Mouse (Mus musculus) lung, embryonic 16.5 days (tissue): ENCODE results near the gene Dock10. TPM values are rescaled to one million over a fixed set of nuclear protein-coding genes. Genes with fewer than 3 reads are reported as not detected.

Source experiments
- ATAC-seq: fragments of 200-750 bp; cut with Nextera tagmentation; 2 replicates; pipeline ENCODE4 v1.8.0; 2017; ENCODE audit warnings: low read depth, mild to moderate bottlenecking, moderate library complexity
- H3K27ac ChIP-seq: fragments of 300-500 bp; sonication (generic); 2 replicates; pipeline ENCODE4 v1.5.1; 2014; ENCODE audit warnings: mild to moderate bottlenecking, control low read depth, low read length
- H3K27me3 ChIP-seq: fragments of 300-500 bp; sonication (generic); 2 replicates; pipeline ENCODE4 v1.6.1; 2014; ENCODE audit warnings: low read depth, low read length, mixed read lengths; ENCODE audit not compliant: control insufficient read depth, insufficient read depth
- H3K36me3 ChIP-seq: fragments of 300-500 bp; sonication (generic); 2 replicates; pipeline ENCODE4 v1.6.1; 2014; ENCODE audit warnings: low read length; ENCODE audit not compliant: control insufficient read depth, insufficient read depth
- H3K4me1 ChIP-seq: fragments of 300-500 bp; sonication (generic); replicated peaks from 2 replicates; pipeline ENCODE4 v1.6.1; 2014; ENCODE audit warnings: low read length, mixed read lengths; ENCODE audit not compliant: control insufficient read depth, insufficient read depth
- H3K4me2 ChIP-seq: fragments of 300-500 bp; sonication (generic); 2 replicates; pipeline ENCODE4 v1.6.1; 2014; ENCODE audit warnings: low read depth, low read length, control low read depth
- H3K4me3 ChIP-seq: fragments of 300-500 bp; sonication (generic); 2 replicates; pipeline ENCODE4 v1.5.1; 2014; ENCODE audit warnings: mild to moderate bottlenecking, low read length, control low read depth
- H3K9ac ChIP-seq: fragments of 300-500 bp; sonication (generic); 2 replicates; pipeline ENCODE4 v1.6.1; 2014; ENCODE audit warnings: low read length, control low read depth
- H3K9me3 ChIP-seq: fragments of 300-500 bp; sonication (generic); 2 replicates; pipeline ENCODE4 v1.6.1; 2016; ENCODE audit warnings: low read length; ENCODE audit not compliant: control insufficient read depth
- WGBS: fragments of 180-500 bp; shearing (Covaris S2); extraction: QIAGEN DNeasy Blood & Tissue Kit; methylation state at CpG from one replicate; pipeline ENCODE4 v1.1.7; 2014; 5-methylcytosine and 5-hydroxymethylcytosine counted together
- polyA plus RNA-seq: library from polyadenylated mRNA; unstranded; fragments of >200 nt; fragmentation: Nextera tagmentation; extraction: Ambion mirVana; gene quantifications from 2 replicates; pipeline ENCODE4 v1.2.1, GENCODE M21; 2015

Gene Dock10
- polyA plus RNA-seq, 1 experiment from 2014 or later = 4.8 TPM

DNA sequence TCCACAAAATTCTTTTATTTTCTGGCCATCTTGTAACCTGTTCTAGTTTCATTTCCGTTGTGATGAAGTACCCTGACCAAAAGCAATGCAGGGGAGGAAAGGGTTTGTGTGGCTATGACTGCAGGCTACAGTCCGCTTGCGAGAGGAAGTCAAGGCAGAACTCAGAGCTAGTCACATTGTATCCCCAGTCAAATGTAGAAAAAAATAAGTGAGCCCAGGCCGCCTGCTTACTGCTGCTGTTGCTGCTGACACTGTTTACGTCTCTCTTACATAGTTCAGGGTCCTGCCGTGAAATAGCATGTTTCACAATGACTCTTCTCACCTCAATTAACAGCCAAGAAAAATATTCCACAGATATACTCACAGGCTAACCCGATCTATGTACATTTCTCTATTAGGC is 87.9 kb downstream of the Dock10 start:
- H3K4me2 ChIP-seq = no peak overlapping the region
- H3K4me3 ChIP-seq = no peak overlapping the region
- H3K4me1 ChIP-seq = no peaks in the 10 kb centered on the region
- no peaks in the 10 kb centered on the region for H3K36me3 ChIP-seq
- ATAC-seq = no peak
- no peak overlapping the region for H3K9ac ChIP-seq
- 72% methylated on average over 7 of the region's 7 CpGs for WGBS
- no peaks in the 10 kb centered on the region for H3K9me3 ChIP-seq
- H3K27ac ChIP-seq = no peak overlapping the region
- no peaks in the 10 kb centered on the region for H3K27me3 ChIP-seq

DNA sequence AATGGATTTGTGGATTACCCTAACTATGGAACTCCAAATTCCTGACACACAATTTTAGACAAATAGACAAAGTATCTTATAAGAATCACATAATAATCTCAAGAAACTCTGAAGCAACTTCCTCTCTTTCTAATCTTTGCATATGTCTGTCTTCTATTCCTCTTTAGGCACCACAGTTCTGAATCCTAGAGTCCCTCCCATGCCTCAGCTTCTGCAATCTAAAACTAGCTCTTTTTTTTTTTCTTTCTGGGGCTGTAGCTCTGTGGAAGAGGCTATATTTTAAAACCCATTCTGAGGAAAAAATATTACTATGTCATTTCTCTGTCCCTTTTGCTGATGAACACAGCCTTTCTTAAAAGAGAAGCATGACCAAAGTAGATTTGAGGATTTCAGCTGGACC is 92.6 kb downstream of the Dock10 start:
- Histone ChIP-seq H3K9me3 (no peaks in the 10 kb centered on the region), H3K4me2 (no peak overlapping the region), H3K27me3 (no peaks in the 10 kb centered on the region), H3K4me1 (no peaks in the 10 kb centered on the region), H3K4me3 (no peak overlapping the region), H3K36me3 (no peaks in the 10 kb centered on the region), H3K9ac (no peak overlapping the region), H3K27ac (no peak overlapping the region)
- no peak for ATAC-seq

DNA sequence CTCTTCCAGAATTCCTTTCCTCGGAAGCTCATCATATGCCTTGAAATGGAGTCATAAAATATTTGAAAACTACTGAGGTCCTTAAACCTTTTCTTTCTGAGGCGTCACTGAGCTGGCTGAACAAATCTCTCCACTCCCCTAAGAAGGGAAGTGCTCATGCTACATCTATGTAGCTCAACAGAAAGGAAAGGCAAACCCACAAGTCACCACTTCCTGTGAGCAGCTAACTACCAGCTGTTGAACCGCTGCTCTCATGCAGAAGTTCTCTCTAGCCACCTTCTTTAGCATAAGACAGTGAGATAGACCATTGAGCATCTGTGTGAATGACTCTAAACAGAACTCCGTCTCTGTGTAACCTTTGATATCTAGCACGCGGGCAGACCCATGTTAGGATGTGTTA is 93.2 kb downstream of the Dock10 start:
- no peaks in the 10 kb centered on the region for H3K4me1 ChIP-seq
- H3K36me3 ChIP-seq = no peaks in the 10 kb centered on the region
- H3K9me3 ChIP-seq = no peaks in the 10 kb centered on the region
- ATAC-seq = no peak
- no peak overlapping the region for H3K4me2 ChIP-seq
- no peak overlapping the region for H3K4me3 ChIP-seq
- H3K9ac ChIP-seq = no peak overlapping the region
- WGBS = 82% methylated on average over 6 of the region's 6 CpGs
- H3K27ac ChIP-seq = no peak overlapping the region
- H3K27me3 ChIP-seq = no peaks in the 10 kb centered on the region

- Histone ChIP-seq H3K4me2 (no peak overlapping the region), H3K36me3 (no peaks in the 10 kb centered on the region), H3K4me3 (no peak overlapping the region), H3K4me1 (no peaks in the 10 kb centered on the region), H3K9me3 (no peaks in the 10 kb centered on the region), H3K9ac (no peak overlapping the region), H3K27ac (no peak overlapping the region), H3K27me3 (no peaks in the 10 kb centered on the region)
- WGBS = 77% methylated on average over 11 of the region's 11 CpGs
- ATAC-seq = no peak
Observed at GRCm38 (mm10) chr1:80661506-80662402, 96.6 kb downstream of the Dock10 start.

GRCm38 (mm10) chr1:80659465-80660245 is 98.7 kb downstream of the Dock10 start:
- Histone ChIP-seq H3K4me1 (no peaks in the 10 kb centered on the region), H3K27me3 (no peaks in the 10 kb centered on the region), H3K9ac (no peak overlapping the region), H3K9me3 (no peaks in the 10 kb centered on the region), H3K36me3 (no peaks in the 10 kb centered on the region), H3K4me2 (no peak overlapping the region), H3K27ac (no peak overlapping the region), H3K4me3 (no peak overlapping the region)
- WGBS = 77% methylated on average over 6 of the region's 6 CpGs
- ATAC-seq = no peak

- 63% methylated on average over 2 of the region's 2 CpGs for WGBS
- no peaks in the 10 kb centered on the region for H3K27me3 ChIP-seq
- ATAC-seq = no peak
Observed at GRCm38 (mm10) chr1:80656389-80656788, 101.9 kb downstream of the Dock10 start.

DNA sequence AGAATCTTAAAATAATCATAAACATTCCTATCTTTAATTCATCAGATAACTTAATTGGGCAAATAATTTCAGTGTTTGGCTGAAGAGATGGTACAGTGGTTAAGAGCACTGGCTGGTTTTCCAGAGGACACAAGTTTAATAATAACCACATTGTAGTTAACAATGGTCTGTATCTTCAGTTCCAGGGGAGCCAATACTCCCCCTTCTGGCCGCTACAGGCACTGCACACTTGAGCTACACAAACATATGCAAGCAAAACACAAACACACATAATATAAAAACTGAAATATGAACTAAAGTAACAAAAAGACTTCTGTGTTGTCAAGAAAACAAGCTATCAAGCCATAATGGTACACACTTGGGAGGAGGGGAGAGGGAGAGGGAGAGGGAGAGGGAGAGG is 102.5 kb downstream of the Dock10 start:
- Histone ChIP-seq H3K36me3 (no peaks in the 10 kb centered on the region), H3K27ac (no peak overlapping the region), H3K27me3 (no peaks in the 10 kb centered on the region), H3K4me1 (no peaks in the 10 kb centered on the region), H3K4me3 (no peak overlapping the region), H3K9ac (no peak overlapping the region), H3K9me3 (no peaks in the 10 kb centered on the region), H3K4me2 (no peak overlapping the region)
- WGBS = 54% methylated on average over 1 of the region's 1 CpGs
- no peak for ATAC-seq

More at GRCm38 (mm10) chr1:80656389-80656788, 101.9 kb downstream of the Dock10 start:
- H3K27ac ChIP-seq = no peak overlapping the region
- no peaks in the 10 kb centered on the region for H3K4me1 ChIP-seq
- no peaks in the 10 kb centered on the region for H3K9me3 ChIP-seq
- no peaks in the 10 kb centered on the region for H3K36me3 ChIP-seq
- H3K4me3 ChIP-seq = no peak overlapping the region
- H3K4me2 ChIP-seq = no peak overlapping the region
- H3K9ac ChIP-seq = no peak overlapping the region

DNA sequence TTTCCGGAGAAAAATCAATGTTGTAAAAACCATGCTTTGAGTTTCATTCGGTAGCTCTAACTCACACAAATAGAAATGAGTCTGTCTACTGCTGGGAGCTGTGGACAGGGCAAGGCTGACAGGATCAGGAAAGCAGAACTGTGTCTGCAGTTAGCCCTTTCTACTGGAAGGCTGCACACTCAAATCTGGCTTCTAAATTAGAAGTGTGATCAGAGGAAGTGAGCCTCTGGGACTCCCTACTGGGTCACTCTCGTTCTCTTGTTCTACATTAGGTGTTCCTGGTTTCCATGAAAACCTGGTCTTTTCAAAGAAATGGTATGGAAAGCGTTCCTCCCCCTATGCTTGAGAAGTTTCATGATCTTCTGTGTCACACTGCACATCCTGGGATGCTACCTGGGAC is 103.1 kb downstream of the Dock10 start:
- no peak for ATAC-seq
- no peaks in the 10 kb centered on the region for H3K4me1 ChIP-seq
- H3K4me3 ChIP-seq = no peak overlapping the region
- no peak overlapping the region for H3K27ac ChIP-seq
- 81% methylated on average over 4 of the region's 4 CpGs for WGBS
- H3K9ac ChIP-seq = no peak overlapping the region
- no peak overlapping the region for H3K4me2 ChIP-seq
- H3K9me3 ChIP-seq = no peaks in the 10 kb centered on the region
- H3K27me3 ChIP-seq = no peaks in the 10 kb centered on the region
- H3K36me3 ChIP-seq = no peaks in the 10 kb centered on the region

DNA sequence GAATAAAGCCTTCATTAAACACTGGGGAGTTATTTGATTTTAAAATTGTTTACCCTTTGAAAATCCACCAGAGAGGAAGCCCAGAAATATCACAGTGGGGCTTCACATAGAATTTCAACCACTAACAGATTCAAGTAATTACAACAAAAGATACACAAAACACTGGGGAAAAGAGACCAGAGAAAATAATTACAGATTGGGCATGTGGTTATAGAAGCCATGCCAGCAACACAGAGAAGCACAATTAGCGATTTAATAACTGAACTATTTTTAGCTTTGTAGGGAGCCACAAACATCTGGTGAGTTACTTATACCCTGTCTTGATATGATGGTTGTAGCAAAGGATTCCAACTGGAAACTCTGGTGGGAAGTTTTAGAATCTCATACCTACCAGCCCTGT is 104.2 kb downstream of the Dock10 start:
- 65% methylated on average over 1 of the region's 1 CpGs for WGBS

More for the DNA sequence above, 104.2 kb downstream of the Dock10 start:
- ATAC-seq = no peak
- H3K9me3 ChIP-seq = no peaks in the 10 kb centered on the region
- no peak overlapping the region for H3K27ac ChIP-seq
- H3K27me3 ChIP-seq = no peaks in the 10 kb centered on the region
- no peak overlapping the region for H3K4me2 ChIP-seq
- no peak overlapping the region for H3K4me3 ChIP-seq
- H3K36me3 ChIP-seq = no peaks in the 10 kb centered on the region
- no peaks in the 10 kb centered on the region for H3K4me1 ChIP-seq
- no peak overlapping the region for H3K9ac ChIP-seq
